Mouse (Mus musculus) forebrain, embryonic 16.5 days (tissue): Measurements from ENCODE around the gene Angpt4. TPM values are rescaled to one million over a fixed set of nuclear protein-coding genes. Genes with fewer than 3 reads are reported as not detected.

Experiments used
- ATAC-seq: fragments of 200-750 bp; cut with Nextera tagmentation; 2 replicates; pipeline ENCODE4 v1.8.0; 2017; ENCODE audit warnings: mild to moderate bottlenecking, moderate library complexity
- H3K27ac ChIP-seq: fragments of 300-500 bp; sonication (generic); 2 replicates; pipeline ENCODE4 v1.5.1; 2014; ENCODE audit warnings: low read length, control low read depth
- H3K27me3 ChIP-seq: fragments of 300-500 bp; sonication (generic); replicated peaks from 2 replicates; pipeline ENCODE4 v1.6.1; 2014; ENCODE audit warnings: low read length; ENCODE audit not compliant: control insufficient read depth, insufficient read depth
- H3K36me3 ChIP-seq: fragments of 300-500 bp; sonication (generic); 2 replicates; pipeline ENCODE4 v1.6.1; 2014; ENCODE audit not compliant: control insufficient read depth, insufficient read depth
- H3K4me1 ChIP-seq: fragments of 300-500 bp; sonication (generic); replicated peaks from 2 replicates; pipeline ENCODE4 v1.6.1; 2014; ENCODE audit warnings: low read length; ENCODE audit not compliant: control insufficient read depth, insufficient read depth
- H3K4me2 ChIP-seq: fragments of 300-500 bp; sonication (generic); 2 replicates; pipeline ENCODE4 v1.6.1; 2014; ENCODE audit warnings: mild to moderate bottlenecking, low read length, control low read depth
- H3K4me3 ChIP-seq: fragments of 300-500 bp; sonication (generic); replicated peaks from 2 replicates; pipeline ENCODE4 v1.5.1; 2014; ENCODE audit warnings: mild to moderate bottlenecking, low read length, control low read depth
- H3K9ac ChIP-seq: fragments of 300-500 bp; sonication (generic); replicated peaks from 2 replicates; pipeline ENCODE4 v1.6.1; 2014; ENCODE audit warnings: low read depth, low read length, control low read depth
- H3K9me3 ChIP-seq: fragments of 300-500 bp; sonication (generic); 2 replicates; pipeline ENCODE4 v1.6.1; 2016; ENCODE audit warnings: low read length; ENCODE audit not compliant: control insufficient read depth
- WGBS: fragments of 180-500 bp; shearing (Covaris S2); extraction: QIAGEN DNeasy Blood & Tissue Kit; methylation state at CpG from one replicate; pipeline ENCODE4 v1.1.7; 2014; 5-methylcytosine and 5-hydroxymethylcytosine counted together
- polyA plus RNA-seq: library from polyadenylated mRNA; unstranded; fragments of >200 nt; fragmentation: Nextera tagmentation; extraction: Ambion mirVana; gene quantifications from 2 replicates; pipeline ENCODE4 v1.2.1, GENCODE M21; 2015

The Angpt4 gene
- polyA plus RNA-seq, 1 experiment from 2014 or later: 0.14 TPM

DNA sequence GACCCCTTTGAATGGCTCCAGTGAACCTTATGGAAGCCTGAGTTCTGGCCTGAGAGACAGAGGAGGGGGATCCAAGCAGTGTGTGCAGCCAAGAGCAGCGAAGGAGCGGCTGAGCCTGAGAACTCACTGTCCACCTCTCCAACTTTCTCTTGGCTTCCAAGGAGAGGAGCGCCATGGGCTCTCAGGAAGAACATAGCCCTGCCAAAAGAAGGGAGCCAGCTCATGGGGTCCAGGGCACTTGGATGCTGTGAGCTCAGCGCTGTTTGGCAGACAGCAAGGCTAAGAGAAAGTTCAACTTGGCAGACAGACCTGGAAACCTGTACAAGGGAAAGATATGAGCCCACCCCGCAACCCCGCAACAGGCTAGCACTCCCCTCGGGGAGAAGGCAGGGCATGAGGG lies 13.3 kb downstream of the Angpt4 start:
- no peaks in the 10 kb centered on the region for H3K36me3 ChIP-seq
- H3K27ac ChIP-seq: no peak overlapping the region
- no peak overlapping the region for H3K9ac ChIP-seq
- no peak overlapping the region for H3K4me3 ChIP-seq
- no peaks in the 10 kb centered on the region for H3K27me3 ChIP-seq
- WGBS: 70% methylated on average over 7 of the region's 7 CpGs
- no peaks in the 10 kb centered on the region for H3K4me1 ChIP-seq
- H3K4me2 ChIP-seq: no peak overlapping the region
- no peak for ATAC-seq
- H3K9me3 ChIP-seq: no peaks in the 10 kb centered on the region

DNA sequence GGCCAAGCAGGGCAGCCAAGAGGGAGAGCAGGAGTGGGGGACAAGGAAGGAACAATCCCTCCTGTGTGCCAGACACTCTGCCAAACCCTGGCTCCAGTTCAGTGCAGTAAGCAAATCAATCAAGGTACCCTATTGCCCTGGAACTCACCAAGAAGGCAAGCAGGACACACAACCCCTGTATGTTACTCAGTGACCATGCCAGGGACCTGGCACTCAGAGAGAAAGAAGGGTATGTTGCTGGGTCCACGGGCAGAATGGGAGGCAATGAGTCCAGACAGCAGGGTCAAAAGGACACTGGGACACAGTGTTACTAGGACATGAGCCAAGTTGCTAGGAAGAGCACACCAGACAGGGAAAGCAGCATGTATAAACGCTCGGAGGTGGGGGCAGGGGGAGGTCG lies 14.7 kb downstream of the Angpt4 start:
- ATAC-seq: no peak
- 66% methylated on average over 4 of the region's 4 CpGs for WGBS

DNA sequence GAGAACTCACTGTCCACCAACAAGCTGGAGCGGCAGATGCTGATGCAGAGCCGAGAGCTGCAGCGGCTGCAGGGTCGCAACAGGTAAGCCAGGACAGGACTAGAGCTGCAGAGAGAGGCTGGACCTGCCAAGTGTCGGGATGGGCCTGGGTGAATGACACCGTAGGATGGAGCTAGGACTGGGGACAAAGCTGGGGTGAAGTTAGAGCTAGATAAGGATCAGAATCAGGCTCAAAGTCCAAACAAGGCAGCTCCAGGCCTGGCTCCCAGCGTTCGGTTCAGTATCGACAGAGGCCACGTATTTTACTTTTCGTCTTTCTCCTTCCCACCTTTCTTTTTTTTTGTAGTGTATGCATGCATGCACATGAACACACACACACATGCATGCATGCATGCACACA lies 16.1 kb downstream of the Angpt4 start:
- no peaks in the 10 kb centered on the region for H3K36me3 ChIP-seq
- no peaks in the 10 kb centered on the region for H3K27me3 ChIP-seq
- H3K4me3 ChIP-seq: no peak overlapping the region
- H3K4me2 ChIP-seq: no peak overlapping the region
- no peaks in the 10 kb centered on the region for H3K9me3 ChIP-seq
- H3K9ac ChIP-seq: no peak overlapping the region
- H3K4me1 ChIP-seq: no peaks in the 10 kb centered on the region
- no peak for ATAC-seq
- 92% methylated on average over 11 of the region's 11 CpGs for WGBS
- H3K27ac ChIP-seq: no peak overlapping the region

More for the DNA sequence above, 14.7 kb downstream of the Angpt4 start:
- Histone ChIP-seq H3K36me3 (no peaks in the 10 kb centered on the region), H3K27ac (no peak overlapping the region), H3K4me2 (no peak overlapping the region), H3K4me1 (no peaks in the 10 kb centered on the region), H3K27me3 (no peaks in the 10 kb centered on the region), H3K4me3 (no peak overlapping the region), H3K9ac (no peak overlapping the region), H3K9me3 (no peaks in the 10 kb centered on the region)

DNA sequence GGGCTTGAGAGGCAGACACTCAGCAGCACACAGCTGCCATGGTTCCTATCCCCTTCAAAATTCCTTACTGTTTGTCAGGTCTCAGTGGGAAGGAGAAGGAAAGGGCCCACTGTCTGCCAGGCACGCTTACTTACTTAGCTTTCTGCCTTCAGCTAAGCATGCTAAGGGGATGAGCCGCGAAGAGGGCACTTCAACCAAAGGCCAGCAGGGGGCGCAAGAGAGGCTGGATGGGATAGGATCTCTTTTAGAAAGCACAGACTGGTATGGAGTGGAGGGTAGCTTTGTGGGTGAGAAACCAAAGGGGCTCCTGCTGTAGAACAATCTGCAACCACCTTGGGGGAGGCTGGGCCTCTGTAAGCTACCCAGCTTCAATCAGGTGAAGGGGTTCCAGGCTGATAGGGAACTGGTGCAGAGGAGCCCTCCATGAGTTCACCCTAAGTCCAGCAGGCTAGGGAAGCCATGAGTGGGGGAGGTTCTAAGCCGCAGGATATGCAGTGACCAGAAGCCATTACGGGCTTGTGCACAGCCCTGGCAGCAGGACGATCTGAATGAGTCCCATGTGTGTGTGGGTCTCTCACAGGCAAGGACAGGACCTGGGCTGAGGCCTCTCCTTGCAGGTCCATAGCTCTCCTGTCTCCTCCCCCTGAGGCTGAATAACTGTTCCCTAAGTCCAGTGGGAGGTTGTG lies 19.5 kb downstream of the Angpt4 start:
- H3K4me1 ChIP-seq: no peaks in the 10 kb centered on the region
- H3K36me3 ChIP-seq: no peaks in the 10 kb centered on the region
- WGBS: 37% methylated on average over 7 of the region's 7 CpGs
- no peaks in the 10 kb centered on the region for H3K9me3 ChIP-seq
- no peak overlapping the region for H3K4me2 ChIP-seq
- H3K4me3 ChIP-seq: no peak overlapping the region
- ATAC-seq: peak; percentile 83
- H3K9ac ChIP-seq: no peak overlapping the region
- no peak overlapping the region for H3K27ac ChIP-seq
- no peaks in the 10 kb centered on the region for H3K27me3 ChIP-seq

DNA sequence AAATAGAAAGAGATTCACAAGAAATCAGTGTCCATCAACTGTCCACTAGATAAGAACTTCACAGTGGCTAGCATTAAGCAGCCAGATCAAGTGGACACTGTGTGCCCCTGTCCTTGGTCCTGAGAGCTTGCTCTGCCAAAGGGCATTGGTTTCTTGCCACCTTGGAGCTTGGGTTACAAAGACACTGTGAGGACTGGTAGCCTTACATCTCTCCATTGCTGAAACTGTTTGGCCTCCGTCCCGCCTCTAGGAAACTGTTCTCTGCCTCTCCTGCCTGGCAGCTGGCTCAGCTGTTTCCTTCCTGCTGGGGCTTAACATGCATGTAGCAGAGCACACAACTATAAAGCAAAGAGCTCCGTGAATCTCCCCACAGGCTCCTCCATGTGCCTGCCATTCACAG lies 26.9 kb downstream of the Angpt4 start:
- Histone ChIP-seq H3K4me2 (no peak overlapping the region), H3K27ac (no peak overlapping the region), H3K27me3 (no peaks in the 10 kb centered on the region), H3K9me3 (no peaks in the 10 kb centered on the region), H3K4me3 (no peak overlapping the region), H3K9ac (no peak overlapping the region), H3K36me3 (no peaks in the 10 kb centered on the region), H3K4me1 (peaks cover 3% of the 10 kb centered on the region; the same call in 1 of the 2 replicates)
- 63% methylated on average over 3 of the region's 3 CpGs for WGBS
- no peak for ATAC-seq

DNA sequence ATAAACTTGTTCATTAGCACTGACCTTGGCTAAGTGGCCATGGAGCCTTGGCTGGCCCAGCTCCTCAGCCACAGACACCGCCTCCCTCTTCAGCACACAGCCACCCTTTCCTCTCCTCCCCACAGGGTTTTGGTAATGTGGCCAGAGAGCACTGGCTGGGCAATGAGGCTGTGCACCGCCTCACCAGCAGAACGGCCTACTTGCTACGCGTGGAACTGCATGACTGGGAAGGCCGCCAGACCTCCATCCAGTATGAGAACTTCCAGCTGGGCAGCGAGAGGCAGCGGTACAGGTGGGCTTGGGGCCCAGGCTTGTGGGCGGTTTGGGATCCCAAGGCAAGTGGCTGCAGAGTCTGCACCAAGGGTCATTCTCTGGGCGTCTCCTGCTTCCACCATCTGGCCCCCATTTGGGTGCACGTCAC lies 27.8 kb downstream of the Angpt4 start:
- Histone ChIP-seq H3K27ac (no peak overlapping the region), H3K4me3 (no peak overlapping the region), H3K9ac (no peak overlapping the region), H3K4me1 (peaks cover 3% of the 10 kb centered on the region; the same call in 1 of the 2 replicates), H3K36me3 (no peaks in the 10 kb centered on the region), H3K27me3 (no peaks in the 10 kb centered on the region), H3K4me2 (no peak overlapping the region), H3K9me3 (no peaks in the 10 kb centered on the region)
- 0 out of 2 replicates have a peak, but pooled peaks have one; percentile 26 for ATAC-seq
- 54% methylated on average over 11 of the region's 11 CpGs for WGBS

DNA sequence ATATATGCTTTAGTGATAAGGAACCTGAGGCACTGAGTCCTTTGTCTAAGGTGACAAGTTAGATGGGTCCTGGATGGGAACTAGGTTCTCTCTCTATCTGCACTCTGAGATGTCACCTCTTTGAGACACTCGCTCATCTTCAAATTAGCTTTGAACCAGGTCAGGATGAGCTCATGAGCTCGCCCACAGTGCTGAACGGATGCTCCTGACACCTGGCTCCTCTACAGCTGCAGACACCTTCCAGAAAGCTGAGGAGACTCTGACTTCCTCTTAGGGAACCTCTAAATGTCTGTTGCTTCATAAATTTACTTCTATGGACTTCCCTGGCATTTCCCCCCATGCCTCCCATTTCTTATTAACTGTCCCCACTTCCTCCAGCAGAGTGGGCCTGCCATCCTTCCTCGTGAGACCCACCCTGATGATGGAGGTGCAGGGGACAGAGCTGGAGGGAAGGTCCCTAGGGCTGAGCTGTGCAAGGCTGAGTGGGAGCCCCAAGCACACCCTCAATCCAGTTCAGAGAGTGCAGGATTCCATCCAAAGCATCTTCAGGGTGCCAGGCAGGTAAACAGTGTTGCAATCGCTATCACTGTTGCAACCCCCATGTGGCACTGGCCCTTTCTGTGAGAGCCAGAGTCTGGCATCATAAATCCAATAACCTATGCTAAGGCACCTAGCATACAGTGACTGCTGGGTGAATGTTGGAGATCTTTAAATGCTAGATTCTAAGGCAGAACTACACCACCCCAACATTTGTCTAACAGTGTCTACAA lies 28.8 kb downstream of the Angpt4 start:
- Histone ChIP-seq H3K9ac (no peak overlapping the region), H3K36me3 (no peaks in the 10 kb centered on the region), H3K4me2 (no peak overlapping the region), H3K9me3 (no peaks in the 10 kb centered on the region), H3K27me3 (no peaks in the 10 kb centered on the region), H3K4me3 (no peak overlapping the region), H3K4me1 (peaks cover 3% of the 10 kb centered on the region; the same call in 1 of the 2 replicates), H3K27ac (no peak overlapping the region)
- no peak for ATAC-seq
- 85% methylated on average over 5 of the region's 5 CpGs for WGBS

DNA sequence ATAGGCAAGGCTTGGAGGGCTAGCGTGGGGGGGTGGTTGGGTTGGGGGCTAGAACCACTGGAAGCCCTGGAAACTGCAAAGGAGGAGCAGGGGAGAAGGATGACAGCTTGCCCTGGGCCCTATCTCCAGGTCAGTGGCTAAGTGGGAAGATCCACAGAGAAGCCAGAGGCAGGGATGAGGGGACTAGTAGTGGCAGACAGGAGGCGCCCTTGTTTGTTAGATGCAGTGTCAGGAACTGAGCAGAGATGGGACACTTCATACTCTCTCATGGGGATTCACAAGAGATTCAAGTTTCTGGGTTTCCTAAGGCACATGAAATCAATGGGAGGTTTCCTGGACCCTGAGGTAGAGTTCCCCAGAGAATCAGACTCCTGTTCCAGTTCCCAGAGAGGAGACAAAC lies 30.3 kb downstream of the Angpt4 start:
- no peaks in the 10 kb centered on the region for H3K9me3 ChIP-seq
- WGBS: 35% methylated on average over 2 of the region's 2 CpGs
- peaks cover 3% of the 10 kb centered on the region; the same call in 1 of the 2 replicates for H3K4me1 ChIP-seq
- ATAC-seq: no peak
- H3K36me3 ChIP-seq: no peaks in the 10 kb centered on the region
- no peak overlapping the region for H3K9ac ChIP-seq
- H3K27me3 ChIP-seq: no peaks in the 10 kb centered on the region
- no peak overlapping the region for H3K4me3 ChIP-seq
- H3K4me2 ChIP-seq: no peak overlapping the region
- H3K27ac ChIP-seq: no peak overlapping the region

DNA sequence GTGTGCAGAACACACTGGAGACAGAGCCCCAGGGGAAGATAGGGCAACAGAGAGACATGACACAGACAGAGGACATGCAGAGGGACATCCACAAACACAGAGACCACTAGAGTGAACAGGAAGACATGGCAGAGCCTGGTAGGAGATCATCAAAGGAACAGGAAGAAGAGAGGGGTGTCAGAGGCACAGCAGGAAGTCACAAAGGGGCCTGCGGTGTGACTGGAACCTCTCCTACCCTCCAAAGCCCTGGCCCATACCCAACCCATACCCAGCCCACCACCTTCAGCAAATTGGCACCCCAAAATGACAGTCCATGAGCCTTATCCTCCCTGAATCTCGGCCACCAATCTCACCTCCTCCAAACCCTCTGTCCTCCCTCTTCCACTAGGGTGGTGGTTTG lies 33.1 kb downstream of the Angpt4 start:
- Histone ChIP-seq H3K4me3 (no peak overlapping the region), H3K4me2 (no peak overlapping the region), H3K36me3 (no peaks in the 10 kb centered on the region), H3K27me3 (no peaks in the 10 kb centered on the region), H3K27ac (no peak overlapping the region), H3K4me1 (no peaks in the 10 kb centered on the region), H3K9me3 (no peaks in the 10 kb centered on the region), H3K9ac (no peak overlapping the region)
- WGBS: 75% methylated on average over 2 of the region's 2 CpGs
- ATAC-seq: no peak
